Mouse (Mus musculus): ENCODE measurements around the gene Epb41l3. TPM values are rescaled to one million over a fixed set of nuclear protein-coding genes. Genes with fewer than 3 reads are reported as not detected.

Epb41l3 gene
- total and polyA plus RNA-seq, 3 experiments: not detected

DNA sequence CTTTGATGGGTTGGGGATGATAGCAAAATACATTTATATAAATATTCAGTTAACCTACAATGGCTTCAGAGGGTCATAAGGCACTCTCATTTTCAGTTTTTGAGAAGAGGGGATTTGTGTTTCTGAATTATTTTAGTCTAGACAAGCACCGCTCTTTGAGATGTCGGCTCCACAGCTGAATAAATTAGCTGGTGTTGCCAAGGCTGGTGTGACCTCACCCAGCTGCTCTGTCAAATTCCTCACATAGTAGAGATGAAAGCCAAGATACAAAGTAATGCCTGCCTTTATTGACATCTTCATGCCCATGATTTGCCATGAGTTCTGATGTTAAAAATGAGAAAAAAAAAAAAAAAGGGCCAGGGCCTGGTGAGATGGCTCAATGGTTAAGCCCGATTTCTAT lies 214.8 kb downstream of the Epb41l3 start:
- no peaks in the 10 kb centered on the region for H3K79me2 ChIP-seq (ENCODE audit: control insufficient read depth, insufficient read depth, low read length, poor library complexity)

DNA sequence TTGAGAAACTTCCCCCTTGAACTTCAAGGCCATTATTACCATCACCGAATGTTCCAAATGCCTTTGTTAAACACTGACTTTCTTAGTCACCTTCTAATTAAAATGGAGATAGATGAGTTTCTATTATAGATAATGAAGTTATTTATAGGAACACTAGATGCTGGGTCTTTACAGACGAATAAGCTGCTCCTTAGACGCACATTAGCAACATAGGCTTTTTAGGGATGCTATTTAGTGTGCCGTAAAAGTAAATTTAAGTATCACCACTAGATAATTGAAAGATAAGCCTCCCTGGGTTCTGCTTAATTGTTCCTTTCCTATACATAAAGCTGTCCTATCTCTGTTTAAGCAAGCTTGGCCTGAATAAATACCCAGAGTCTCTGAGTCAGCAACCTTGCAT lies 226.1 kb downstream of the Epb41l3 start:
- H3K27me3 ChIP-seq (ENCODE audit: control insufficient read depth in 1 of 2, insufficient read depth in 2 of 2, low read length in 2 of 2): no peaks in the 10 kb centered on the region
- H3K27ac ChIP-seq (ENCODE audit: control insufficient read depth, low read depth, low read length): no peak overlapping the region
- no peaks in the 10 kb centered on the region for H3K9me3 ChIP-seq (replicated peaks; ENCODE audit: insufficient read depth, low read length)
- H3K79me2 ChIP-seq (ENCODE audit: control insufficient read depth, insufficient read depth, low read length, poor library complexity): no peaks in the 10 kb centered on the region
- no peak overlapping the region for H3K4me3 ChIP-seq (ENCODE audit: control insufficient read depth in 1 of 2, insufficient read depth in 1 of 2, low read depth in 2 of 2, low read length in 2 of 2)
- TF ChIP-seq MYC (IDR thresholded peaks at IDR 0.05; ENCODE audit: low read depth, low read length): no peak
- TF ChIP-seq MAFK (IDR thresholded peaks at IDR 0.05; ENCODE audit: borderline replicate concordance, low read depth, low read length): no peak
- no peak for TF ChIP-seq MAZ (IDR thresholded peaks at IDR 0.05; ENCODE audit: low read depth, low read length)
- TF ChIP-seq SIN3A (IDR thresholded peaks at IDR 0.05; ENCODE audit: low read length): no peak
- no peak for TF ChIP-seq RAD21 (IDR thresholded peaks at IDR 0.05; ENCODE audit: low read depth, low read length)
- no peak for TF ChIP-seq CTCF (IDR thresholded peaks at IDR 0.05 in 2 of 3, conservative IDR thresholded peaks at IDR 0.05 in 1 of 3; ENCODE audit: control insufficient read depth in 1 of 3, insufficient read depth in 1 of 3, low read depth in 2 of 3, low read length in 3 of 3, poor library complexity in 1 of 3, severe bottlenecking in 1 of 3)
- no peak for TF ChIP-seq ZC3H11A (IDR thresholded peaks at IDR 0.05; ENCODE audit: low read depth, low read length)
- H3K9ac ChIP-seq (ENCODE audit: control insufficient read depth, low read depth, low read length, poor library complexity, severe bottlenecking): no peak overlapping the region
- no peaks in the 10 kb centered on the region for H3K36me3 ChIP-seq (ENCODE audit: control insufficient read depth in 1 of 2, insufficient read depth in 2 of 2, low read length in 2 of 2)
- DNase-seq (ENCODE audit: low read depth, low spot score): no peak
- H3K4me1 ChIP-seq (ENCODE audit: control insufficient read depth in 1 of 2, insufficient read depth in 2 of 2, low read length in 2 of 2): no peaks in the 10 kb centered on the region

More for the DNA sequence above, 214.8 kb downstream of the Epb41l3 start:
- DNase-seq (ENCODE audit: low read depth, low spot score): no peak
- Histone ChIP-seq H3K36me3 (ENCODE audit: control insufficient read depth in 1 of 2, insufficient read depth in 2 of 2, low read length in 2 of 2) (no peaks in the 10 kb centered on the region), H3K9me3 (replicated peaks; ENCODE audit: insufficient read depth, low read length) (no peaks in the 10 kb centered on the region), H3K27me3 (ENCODE audit: control insufficient read depth in 1 of 2, insufficient read depth in 2 of 2, low read length in 2 of 2) (no peaks in the 10 kb centered on the region), H3K27ac (ENCODE audit: control insufficient read depth, low read depth, low read length) (no peak overlapping the region), H3K9ac (ENCODE audit: control insufficient read depth, low read depth, low read length, poor library complexity, severe bottlenecking) (no peak overlapping the region), H3K4me1 (ENCODE audit: control insufficient read depth in 1 of 2, insufficient read depth in 2 of 2, low read length in 2 of 2) (no peaks in the 10 kb centered on the region), H3K4me3 (ENCODE audit: control insufficient read depth in 1 of 2, insufficient read depth in 1 of 2, low read depth in 2 of 2, low read length in 2 of 2) (no peak overlapping the region)
- no peak for TF ChIP-seq ZC3H11A (IDR thresholded peaks at IDR 0.05; ENCODE audit: low read depth, low read length)
- no peak for TF ChIP-seq UBTF (IDR thresholded peaks at IDR 0.05; ENCODE audit: borderline replicate concordance, insufficient read depth, low read depth, low read length)
- no peak for TF ChIP-seq TCF12 (IDR thresholded peaks at IDR 0.05; ENCODE audit: low read depth, low read length)
- no peak for TF ChIP-seq RCOR1 (IDR thresholded peaks at IDR 0.05; ENCODE audit: low read depth, low read length)
- no peak for TF ChIP-seq MYB (IDR thresholded peaks at IDR 0.05; ENCODE audit: low read depth, low read length)
- TF ChIP-seq POLR2AphosphoS2 (IDR thresholded peaks at IDR 0.05; ENCODE audit: low read length): no peak
- no peak for TF ChIP-seq SIN3A (IDR thresholded peaks at IDR 0.05; ENCODE audit: low read length)
- no peak for TF ChIP-seq NRF1 (IDR thresholded peaks at IDR 0.05; ENCODE audit: insufficient read depth, low read depth, low read length, poor library complexity, severe bottlenecking)
- TF ChIP-seq HCFC1 (IDR thresholded peaks at IDR 0.05; ENCODE audit: low read depth, low read length): no peak
- no peak for TF ChIP-seq TBP (IDR thresholded peaks at IDR 0.05; ENCODE audit: low read depth, low read length)
- TF ChIP-seq JUND (IDR thresholded peaks at IDR 0.05; ENCODE audit: low read depth, low read length): no peak
- TF ChIP-seq MAZ (IDR thresholded peaks at IDR 0.05; ENCODE audit: low read depth, low read length): no peak
- TF ChIP-seq MYC (IDR thresholded peaks at IDR 0.05; ENCODE audit: low read depth, low read length): no peak

Data from MEL (cell line).